Mouse (Mus musculus): ENCODE data around the gene Gnb5.
"Not testable (repeated sequence)": the region's sequence is repeated elsewhere in the genome, so short reads cannot be mapped to it uniquely, and the experiment has no call there.

The Gnb5 gene

GRCm38 (mm10) chr9:75363001-75363400 is 56.9 kb downstream of the Gnb5 start:
- no peak for DNase-seq

GRCm38 (mm10) chr9:75363702-75364101 is 57.6 kb downstream of the Gnb5 start:
- DNase-seq, result not testable (repeated sequence)

- no peak for DNase-seq
Measured at GRCm38 (mm10) chr9:75365195-75365594, 59.1 kb downstream of the Gnb5 start.

- no peak for DNase-seq
Measured at GRCm38 (mm10) chr9:75366191-75366590, 60.1 kb downstream of the Gnb5 start.

- DNase-seq, result no peak
Measured at GRCm38 (mm10) chr9:75368779-75369178, 62.7 kb downstream of the Gnb5 start.

GRCm38 (mm10) chr9:75375606-75376005 is 69.5 kb downstream of the Gnb5 start:
- no peak for DNase-seq

GRCm38 (mm10) chr9:75376428-75376827 is 70.3 kb downstream of the Gnb5 start:
- DNase-seq, result no peak

- DNase-seq, result no peak
Measured at GRCm38 (mm10) chr9:75378774-75379173, 72.7 kb downstream of the Gnb5 start.

- no peak for DNase-seq
Measured at GRCm38 (mm10) chr9:75382825-75383224, 76.7 kb downstream of the Gnb5 start.

GRCm38 (mm10) chr9:75383785-75384184 is 77.7 kb downstream of the Gnb5 start:
- DNase-seq, result no peak

GRCm38 (mm10) chr9:75384337-75384962 is 78.4 kb downstream of the Gnb5 start:
- no peak for DNase-seq

- no peak for DNase-seq
Measured at GRCm38 (mm10) chr9:75385218-75385974, 79.3 kb downstream of the Gnb5 start.

- DNase-seq, result no peak
Measured at GRCm38 (mm10) chr9:75393251-75393650, 87.2 kb downstream of the Gnb5 start.

Measured in kidney, adult 18-20 months (tissue).